Comparison of ENCODE assay signal across 8 mouse cellular contexts in genomic region chr1:88262255-88262654, GRCm38 (mm10). TPM values are rescaled to one million over a fixed set of nuclear protein-coding genes. Genes with fewer than 3 reads are reported as not detected.
A peak's percentile ranks its signal among the peaks of the same experiment; 100 is the strongest.
DNase-seq lines count a peak whose midpoint lies in the region; ATAC-seq lines count a peak whose summit lies in the region.
"Had no signal": no experiment of that assay in that cellular context is flagged by ENCODE, and none has a peak within 500 bp of the region (broad histone marks: within the 10 kb centered on the region; RNA-seq: fewer than 3 reads in every experiment).

No protein-coding gene starts in this region.

- DNase-seq in liver, result peak; percentile 74
- no peak for DNase-seq in liver, embryonic 11.5 days (ENCODE audit: low spot score)
- peak; percentile 85 for DNase-seq in fibroblast of lung, adult 2 months (ENCODE audit: low read depth)
- peak; percentile 85 for DNase-seq in ovary, postnatal 36 days (ENCODE audit: low spot score)
- DNase-seq in B cell, adult 2 months, result no peak
- no peak for DNase-seq in T-cell, adult 2 months (ENCODE audit: low spot score)

- WGBS in liver, embryonic 11.5 days, result 80% methylated on average over 4 of the region's 4 CpGs

- H3K4me2 ChIP-seq in liver, embryonic 11.5 days, result no peak overlapping the region

- H3K27me3 ChIP-seq in liver, embryonic 11.5 days (replicated peaks; ENCODE audit: control insufficient read depth, insufficient read depth, low read length), result no peaks in the 10 kb centered on the region
- H3K27me3 ChIP-seq: megakaryocyte, embryonic 14.5 days had no signal

- no peak overlapping the region for H3K27ac ChIP-seq in liver, embryonic 11.5 days (ENCODE audit: low read depth, low read length)

- H3K9ac ChIP-seq in liver, embryonic 11.5 days (ENCODE audit: low read depth, low read length), result no peak overlapping the region

- H3K4me3 ChIP-seq in liver, embryonic 11.5 days (ENCODE audit: low read depth, low read length), result no peak overlapping the region
- H3K4me3 ChIP-seq: megakaryocyte, embryonic 14.5 days had no signal

- H3K36me3 ChIP-seq in liver, embryonic 11.5 days (ENCODE audit: control insufficient read depth, insufficient read depth, low read length), result peaks cover 67% of the 10 kb centered on the region

- H3K9me3 ChIP-seq in liver, embryonic 11.5 days (ENCODE audit: control insufficient read depth, low read length), result peaks cover 23% of the 10 kb centered on the region

- no peak for ATAC-seq in liver, embryonic 11.5 days (replicated peaks; ENCODE audit: low FRiP score)
- ATAC-seq in activated CD4-positive, CD25-positive, alpha-beta regulatory T cell, adult 4 months, result peak; percentile 4

- H3K4me1 ChIP-seq in liver, embryonic 11.5 days (replicated peaks; ENCODE audit: control insufficient read depth, insufficient read depth, low read length), result peaks cover 35% of the 10 kb centered on the region

RNA-seq across cellular contexts. Expression of gene Hjurp, which starts 15.2 kb away (rescaled TPM):
- 146 and 168 TPM in 2 replicates for polyA plus RNA-seq in liver, embryonic 11.5 days (2014; fragmentation: Nextera tagmentation; extraction: Ambion mirVana)
- polyA plus RNA-seq in activated CD4-positive, CD25-positive, alpha-beta regulatory T cell, adult 4 months (2017; shearing (Covaris generic)), result 10 to 100 TPM; 38.2 to 70.5 TPM

RNA-seq across cellular contexts. Expression of gene Trpm8, which starts 15.2 kb away (rescaled TPM):
- polyA plus RNA-seq in liver, embryonic 11.5 days (2014; fragmentation: Nextera tagmentation; extraction: Ambion mirVana), result not detected in 2 replicates
- polyA plus RNA-seq in activated CD4-positive, CD25-positive, alpha-beta regulatory T cell, adult 4 months (2017; shearing (Covaris generic)), result not detected

RNA-seq across cellular contexts. Expression of gene Mroh2a, which starts 35.5 kb away (rescaled TPM):
- polyA plus RNA-seq in liver, embryonic 11.5 days (2014; fragmentation: Nextera tagmentation; extraction: Ambion mirVana), result 1.3 and 1.5 TPM in 2 replicates
- 1 to 10 TPM; 1.4 to 2.5 TPM for polyA plus RNA-seq in activated CD4-positive, CD25-positive, alpha-beta regulatory T cell, adult 4 months (2017; shearing (Covaris generic))

RNA-seq across cellular contexts. Expression of gene Ugt1a1, which starts 50.5 kb away (rescaled TPM):
- polyA plus RNA-seq in liver, embryonic 11.5 days (2014; fragmentation: Nextera tagmentation; extraction: Ambion mirVana), result 0.14 TPM in 1 of 2 replicates, not detected in the other
- polyA plus RNA-seq in activated CD4-positive, CD25-positive, alpha-beta regulatory T cell, adult 4 months (2017; shearing (Covaris generic)), result not detected

RNA-seq across cellular contexts. Expression of gene Dnajb3, which starts 56.7 kb away (rescaled TPM):
- polyA plus RNA-seq in liver, embryonic 11.5 days (2014; fragmentation: Nextera tagmentation; extraction: Ambion mirVana), result 7.9 and 10.4 TPM in 2 replicates
- under 1 TPM; 0.48 to 0.63 TPM for polyA plus RNA-seq in activated CD4-positive, CD25-positive, alpha-beta regulatory T cell, adult 4 months (2017; shearing (Covaris generic))

Comparison
In these comparisons a context has a peak if more than half of its experiments do, and no peak if none do; other contexts are left out.
1. DNase-seq: peak in liver (single experiment), fibroblast of lung, adult 2 months (single experiment) and ovary, postnatal 36 days (single experiment); none in liver, embryonic 11.5 days (single experiment), B cell, adult 2 months (0 of 2) and T-cell, adult 2 months (single experiment).